Mouse (Mus musculus): Measurements from ENCODE around the gene Psd. TPM values are rescaled to one million over a fixed set of nuclear protein-coding genes. Genes with fewer than 3 reads are reported as not detected.

Gene Psd
- polyA plus RNA-seq, 1 experiment from 2014 or later: 3.3 TPM

DNA sequence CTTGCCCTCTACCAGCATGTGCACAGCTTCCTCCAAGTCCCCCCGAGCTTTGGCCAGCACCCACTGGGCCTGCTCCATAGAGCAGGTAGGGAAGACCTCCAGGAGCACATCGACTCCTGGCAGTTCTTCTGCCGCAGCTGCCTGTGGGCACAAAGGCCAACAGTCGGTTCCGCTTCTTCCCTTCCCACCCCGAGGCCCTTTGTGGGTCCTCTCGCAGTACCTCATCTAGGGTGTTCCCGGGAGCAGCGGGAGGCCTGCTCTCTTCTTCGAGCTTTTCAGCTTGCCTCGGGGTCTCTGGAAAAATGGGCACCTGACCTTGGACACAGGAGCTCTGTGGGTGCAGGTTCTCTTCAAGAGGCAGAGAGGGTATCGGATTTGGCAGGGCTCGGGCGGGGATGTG lies 4.4 kb upstream of the Psd start:
- Histone ChIP-seq H3K27ac (ENCODE audit: low read length) (no peak overlapping the region), H3K4me2 (ENCODE audit: low read depth, low read length) (no peak overlapping the region), H3K9me3 (replicated peaks; ENCODE audit: control insufficient read depth, low read length) (no peaks in the 10 kb centered on the region), H3K4me1 (ENCODE audit: control insufficient read depth, low read depth, low read length) (peaks cover 33% of the 10 kb centered on the region), H3K9ac (ENCODE audit: low read depth, low read length) (no peak overlapping the region), H3K36me3 (ENCODE audit: control insufficient read depth, insufficient read depth) (0 out of 2 replicates have a peak, but pooled peaks cover 3% of the 10 kb centered on the region), H3K27me3 (ENCODE audit: control insufficient read depth, insufficient read depth, low read depth, low read length) (peaks cover 13% of the 10 kb centered on the region), H3K4me3 (ENCODE audit: low read depth, low read length) (no peak overlapping the region)
- no peak for ATAC-seq (ENCODE audit: low read depth)
- WGBS (ENCODE audit: insufficient replicate concordance): 82% methylated on average over 14 of the region's 14 CpGs

DNA sequence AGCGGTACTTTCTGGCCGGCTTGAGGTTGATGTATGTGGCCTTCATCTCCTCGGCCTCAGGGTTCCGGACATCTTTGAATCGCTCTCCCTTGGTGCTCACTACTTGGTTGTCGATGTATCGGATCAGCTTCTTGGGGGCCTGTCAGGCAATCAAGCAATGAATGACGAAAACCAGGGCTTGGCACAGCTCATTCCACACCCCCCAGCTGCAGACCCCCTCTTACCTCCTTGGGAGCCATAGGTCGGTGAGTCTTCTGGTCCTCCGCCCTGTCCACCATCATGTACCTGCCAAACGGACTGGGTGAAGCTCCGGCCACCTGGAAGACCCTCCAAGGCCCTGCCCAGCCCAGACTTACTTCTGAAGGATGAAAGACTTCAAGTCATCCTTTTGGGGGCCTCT lies 3.7 kb upstream of the Psd start:
- peaks cover 33% of the 10 kb centered on the region for H3K4me1 ChIP-seq (ENCODE audit: control insufficient read depth, low read depth, low read length)
- H3K4me2 ChIP-seq (ENCODE audit: low read depth, low read length): no peak overlapping the region
- no peak for ATAC-seq (ENCODE audit: low read depth)
- no peak overlapping the region for H3K9ac ChIP-seq (ENCODE audit: low read depth, low read length)
- peaks cover 20% of the 10 kb centered on the region for H3K27me3 ChIP-seq (ENCODE audit: control insufficient read depth, insufficient read depth, low read depth, low read length)
- no peaks in the 10 kb centered on the region for H3K9me3 ChIP-seq (replicated peaks; ENCODE audit: control insufficient read depth, low read length)
- 0 out of 2 replicates have a peak, but pooled peaks cover 3% of the 10 kb centered on the region for H3K36me3 ChIP-seq (ENCODE audit: control insufficient read depth, insufficient read depth)
- H3K27ac ChIP-seq (ENCODE audit: low read length): no peak overlapping the region
- 89% methylated on average over 12 of the region's 12 CpGs for WGBS (ENCODE audit: insufficient replicate concordance)
- H3K4me3 ChIP-seq (ENCODE audit: low read depth, low read length): no peak overlapping the region

- peak overlapping the region; percentile 69 for H3K4me3 ChIP-seq (ENCODE audit: low read depth, low read length)
Measured at GRCm38 (mm10) chr19:46329951-46330350, 3.0 kb upstream of the Psd start.

DNA sequence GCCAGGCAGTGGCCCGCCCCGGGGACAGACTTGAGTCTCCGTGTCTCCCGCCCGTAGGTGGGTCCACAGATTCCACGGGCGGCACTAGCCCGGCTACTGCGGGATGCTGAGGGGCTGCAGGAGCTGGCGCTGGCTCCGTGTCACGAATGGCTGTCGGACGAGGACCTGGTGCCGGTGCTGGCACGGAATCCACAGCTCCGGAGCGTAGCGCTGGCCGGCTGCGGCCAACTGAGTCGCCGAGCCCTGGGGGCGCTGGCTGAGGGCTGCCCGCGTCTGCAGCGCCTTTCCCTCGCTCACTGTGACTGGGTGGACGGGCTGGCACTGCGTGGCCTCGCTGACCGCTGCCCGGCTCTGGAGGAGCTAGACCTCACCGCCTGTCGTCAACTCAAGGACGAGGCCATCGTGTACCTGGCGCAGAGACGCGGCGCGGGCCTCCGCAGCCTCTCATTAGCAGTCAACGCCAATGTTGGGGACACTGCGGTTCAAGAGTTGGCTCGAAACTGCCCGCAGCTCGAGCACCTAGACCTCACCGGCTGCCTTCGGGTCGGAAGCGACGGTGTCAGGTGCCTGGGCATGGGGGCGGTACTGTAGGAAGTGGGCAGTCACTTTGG lies 2.2 kb upstream of the Psd start:
- H3K36me3 ChIP-seq (ENCODE audit: control insufficient read depth, insufficient read depth): 0 out of 2 replicates have a peak, but pooled peaks cover 3% of the 10 kb centered on the region
- H3K9me3 ChIP-seq (replicated peaks; ENCODE audit: control insufficient read depth, low read length): no peaks in the 10 kb centered on the region
- peak overlapping the region; percentile 83 for H3K27ac ChIP-seq (ENCODE audit: low read length)
- peak overlapping the region; percentile 100 for H3K4me2 ChIP-seq (ENCODE audit: low read depth, low read length)
- no peak for ATAC-seq (ENCODE audit: low read depth)
- H3K9ac ChIP-seq (ENCODE audit: low read depth, low read length): peak overlapping the region; percentile 68
- H3K4me3 ChIP-seq (ENCODE audit: low read depth, low read length): peak overlapping the region; percentile 69
- H3K4me1 ChIP-seq (ENCODE audit: control insufficient read depth, low read depth, low read length): peaks cover 33% of the 10 kb centered on the region
- 3% methylated on average over 54 of the region's 54 CpGs for WGBS (ENCODE audit: insufficient replicate concordance)
- H3K27me3 ChIP-seq (ENCODE audit: control insufficient read depth, insufficient read depth, low read depth, low read length): peaks cover 35% of the 10 kb centered on the region

More at GRCm38 (mm10) chr19:46329951-46330350, 3.0 kb upstream of the Psd start:
- Histone ChIP-seq H3K4me1 (ENCODE audit: control insufficient read depth, low read depth, low read length) (peaks cover 33% of the 10 kb centered on the region), H3K36me3 (ENCODE audit: control insufficient read depth, insufficient read depth) (0 out of 2 replicates have a peak, but pooled peaks cover 3% of the 10 kb centered on the region), H3K4me2 (ENCODE audit: low read depth, low read length) (peak overlapping the region; percentile 100), H3K9me3 (replicated peaks; ENCODE audit: control insufficient read depth, low read length) (no peaks in the 10 kb centered on the region), H3K9ac (ENCODE audit: low read depth, low read length) (no peak overlapping the region), H3K27ac (ENCODE audit: low read length) (no peak overlapping the region), H3K27me3 (ENCODE audit: control insufficient read depth, insufficient read depth, low read depth, low read length) (peaks cover 27% of the 10 kb centered on the region)
- ATAC-seq (ENCODE audit: low read depth): peak; percentile 40
- WGBS (ENCODE audit: insufficient replicate concordance): 5% methylated on average over 16 of the region's 16 CpGs

GRCm38 (mm10) chr19:46328081-46329030 lies 1.4 kb upstream of the Psd start, which contains the start of gene Fbxl15:
Gene Fbxl15, plus strand, starts transcription at chr19:46328184.
- Histone ChIP-seq H3K27me3 (ENCODE audit: control insufficient read depth, insufficient read depth, low read depth, low read length) (peaks cover 43% of the 10 kb centered on the region), H3K9ac (ENCODE audit: low read depth, low read length) (peak within 1 kb of the TSS; percentile 68), H3K4me1 (ENCODE audit: control insufficient read depth, low read depth, low read length) (peaks cover 33% of the 10 kb centered on the region), H3K4me3 (ENCODE audit: low read depth, low read length) (peak within 1 kb of the TSS; percentile 69), H3K4me2 (ENCODE audit: low read depth, low read length) (peak within 1 kb of the TSS; percentile 100), H3K9me3 (replicated peaks; ENCODE audit: control insufficient read depth, low read length) (no peaks in the 10 kb centered on the region), H3K27ac (ENCODE audit: low read length) (peak within 1 kb of the TSS; percentile 83), H3K36me3 (ENCODE audit: control insufficient read depth, insufficient read depth) (0 out of 2 replicates have a peak, but pooled peaks cover 3% of the 10 kb centered on the region)
- peak; percentile 88 for ATAC-seq (ENCODE audit: low read depth)
- WGBS (ENCODE audit: insufficient replicate concordance): under 1% methylated on average over 81 of the region's 81 CpGs

DNA sequence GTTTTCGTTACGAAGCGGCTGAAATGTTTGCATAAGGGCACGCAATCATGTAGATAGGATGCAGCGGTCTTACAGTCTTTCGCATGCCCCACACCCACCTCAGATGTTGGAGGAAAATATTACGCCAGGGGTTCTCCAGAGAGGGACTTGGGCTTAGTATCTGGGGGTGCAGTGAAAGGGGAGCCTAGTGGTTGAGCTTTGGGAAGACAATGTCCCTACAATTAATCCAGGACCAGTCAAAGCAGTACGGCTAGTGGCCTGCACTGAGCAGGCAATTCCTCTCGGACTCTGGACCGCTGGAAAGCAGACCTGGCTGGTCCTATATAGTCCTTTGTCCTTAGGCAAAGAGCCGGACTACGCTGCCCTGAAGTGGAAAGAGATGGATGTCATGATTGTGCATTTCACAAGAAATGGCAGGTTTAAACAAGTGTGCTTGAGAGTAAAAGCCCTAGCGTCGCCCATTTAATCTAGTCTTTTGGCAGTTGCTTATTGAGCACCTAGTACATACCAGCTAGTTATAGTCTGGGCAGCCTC lies 642 bp upstream of the Psd start:
- peak overlapping the region; percentile 83 for H3K27ac ChIP-seq (ENCODE audit: low read length)
- peak overlapping the region; percentile 68; the same call in 1 of the 2 replicates for H3K9ac ChIP-seq (ENCODE audit: low read depth, low read length)
- ATAC-seq (ENCODE audit: low read depth): no peak
- H3K27me3 ChIP-seq (ENCODE audit: control insufficient read depth, insufficient read depth, low read depth, low read length): peaks cover 51% of the 10 kb centered on the region
- H3K9me3 ChIP-seq (replicated peaks; ENCODE audit: control insufficient read depth, low read length): no peaks in the 10 kb centered on the region
- WGBS (ENCODE audit: insufficient replicate concordance): 21% methylated on average over 14 of the region's 14 CpGs
- peaks cover 33% of the 10 kb centered on the region for H3K4me1 ChIP-seq (ENCODE audit: control insufficient read depth, low read depth, low read length)
- H3K4me2 ChIP-seq (ENCODE audit: low read depth, low read length): peak overlapping the region; percentile 100
- 0 out of 2 replicates have a peak, but pooled peaks cover 3% of the 10 kb centered on the region for H3K36me3 ChIP-seq (ENCODE audit: control insufficient read depth, insufficient read depth)
- peak overlapping the region; percentile 69 for H3K4me3 ChIP-seq (ENCODE audit: low read depth, low read length)

DNA sequence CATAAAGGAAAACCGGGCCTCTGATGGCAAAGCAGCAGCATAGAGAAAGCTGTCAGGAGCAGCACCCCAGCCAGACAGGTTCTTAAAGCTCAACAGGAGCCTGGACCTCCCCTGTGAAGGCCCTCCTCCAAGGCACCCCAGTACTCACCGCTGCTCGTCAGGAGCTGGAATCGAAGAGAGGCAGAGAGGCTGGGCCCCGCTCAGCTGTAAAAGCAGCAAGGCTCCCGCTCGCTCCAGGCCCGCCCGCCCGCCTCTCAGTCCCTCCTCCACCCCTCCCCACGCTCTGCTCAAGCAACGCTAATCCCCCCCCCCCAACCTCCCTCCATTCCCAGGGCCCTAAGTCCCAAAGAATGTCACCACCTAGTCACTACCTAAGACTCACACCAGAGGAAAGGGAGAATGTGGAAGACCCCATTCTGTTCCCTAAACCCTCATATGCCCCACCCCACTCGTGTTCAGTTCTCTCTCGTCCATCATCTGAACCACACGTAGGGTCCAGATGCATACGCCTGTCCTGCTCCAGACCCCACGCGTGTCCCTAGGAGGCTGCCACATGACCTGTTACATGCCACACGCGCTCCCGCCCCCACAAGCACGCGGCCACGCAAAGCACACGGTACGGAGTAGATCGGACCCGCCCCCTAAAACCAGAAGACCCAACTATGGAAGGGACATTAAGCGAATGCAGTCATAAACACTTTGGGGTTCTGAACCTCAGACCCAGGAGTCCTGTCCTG lies 769 bp downstream of the Psd start:
- peaks cover 33% of the 10 kb centered on the region for H3K4me1 ChIP-seq (ENCODE audit: control insufficient read depth, low read depth, low read length)
- WGBS (ENCODE audit: insufficient replicate concordance): 8% methylated on average over 29 of the region's 29 CpGs
- H3K9ac ChIP-seq (ENCODE audit: low read depth, low read length): no peak overlapping the region
- H3K36me3 ChIP-seq (ENCODE audit: control insufficient read depth, insufficient read depth): 0 out of 2 replicates have a peak, but pooled peaks cover under 1% of the 10 kb centered on the region
- no peak overlapping the region for H3K4me3 ChIP-seq (ENCODE audit: low read depth, low read length)
- peaks cover 65% of the 10 kb centered on the region for H3K27me3 ChIP-seq (ENCODE audit: control insufficient read depth, insufficient read depth, low read depth, low read length)
- H3K9me3 ChIP-seq (replicated peaks; ENCODE audit: control insufficient read depth, low read length): no peaks in the 10 kb centered on the region
- no peak overlapping the region for H3K4me2 ChIP-seq (ENCODE audit: low read depth, low read length)
- no peak overlapping the region for H3K27ac ChIP-seq (ENCODE audit: low read length)
- ATAC-seq (ENCODE audit: low read depth): no peak

DNA sequence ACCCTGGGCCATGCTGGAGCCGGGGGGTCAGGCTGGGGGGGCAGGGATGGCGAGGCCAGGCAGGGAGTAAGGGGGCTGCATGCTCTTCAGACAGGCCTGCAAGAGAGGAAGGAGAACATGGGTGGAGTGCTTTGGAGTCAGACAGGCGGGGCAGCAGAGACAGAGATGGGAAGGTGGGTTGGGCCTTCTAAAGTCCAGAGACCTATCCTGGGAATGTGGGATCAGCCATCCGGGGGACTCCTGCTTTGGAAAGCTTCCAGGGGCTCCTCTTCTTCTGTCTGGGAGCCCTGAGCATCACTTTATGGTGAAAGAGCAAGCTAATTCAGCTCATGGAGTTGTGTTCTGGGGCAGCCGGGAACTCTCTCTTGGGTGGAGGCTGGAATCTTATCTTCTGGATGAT lies 2.0 kb downstream of the Psd start:
- no peak overlapping the region for H3K4me2 ChIP-seq (ENCODE audit: low read depth, low read length)
- ATAC-seq (ENCODE audit: low read depth): no peak
- no peaks in the 10 kb centered on the region for H3K36me3 ChIP-seq (ENCODE audit: control insufficient read depth, insufficient read depth)
- peaks cover 29% of the 10 kb centered on the region for H3K4me1 ChIP-seq (ENCODE audit: control insufficient read depth, low read depth, low read length)
- no peak overlapping the region for H3K9ac ChIP-seq (ENCODE audit: low read depth, low read length)
- no peak overlapping the region for H3K27ac ChIP-seq (ENCODE audit: low read length)
- no peaks in the 10 kb centered on the region for H3K9me3 ChIP-seq (replicated peaks; ENCODE audit: control insufficient read depth, low read length)
- peaks cover 77% of the 10 kb centered on the region for H3K27me3 ChIP-seq (ENCODE audit: control insufficient read depth, insufficient read depth, low read depth, low read length)
- WGBS (ENCODE audit: insufficient replicate concordance): 42% methylated on average over 5 of the region's 5 CpGs
- no peak overlapping the region for H3K4me3 ChIP-seq (ENCODE audit: low read depth, low read length)
